Mouse (Mus musculus): ENCODE results near the gene Frem1. TPM values are rescaled to one million over a fixed set of nuclear protein-coding genes. Genes with fewer than 3 reads are reported as not detected.

Gene Frem1
- polyA plus RNA-seq, 1 experiment from 2014 or later, result 18.2 TPM

DNA sequence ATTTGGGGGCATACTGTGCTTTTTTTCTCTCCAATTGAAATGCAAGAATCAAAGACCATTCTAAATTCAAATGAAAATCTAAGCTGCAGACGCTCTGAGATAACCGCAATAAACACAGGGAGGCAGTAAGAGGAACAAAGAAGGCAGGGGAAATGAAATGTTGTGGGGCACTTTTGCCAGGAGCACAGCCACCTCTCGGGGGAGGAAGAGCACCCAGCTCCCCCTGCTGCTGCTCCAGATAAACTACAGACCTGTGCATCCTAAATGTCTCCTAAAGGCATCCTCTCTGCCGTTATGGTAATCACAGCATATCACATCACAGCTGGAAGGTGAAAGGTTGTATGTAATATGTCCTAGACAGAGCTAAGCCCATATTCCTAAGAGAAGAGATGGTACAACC is 98.1 kb downstream of the Frem1 start:
- ATAC-seq (replicated peaks; ENCODE audit: low FRiP score, low TSS enrichment, low read depth) (no peak), DNase-seq (ENCODE audit: low spot score) (no peak)
- no peak overlapping the region for H3K4me3 ChIP-seq (ENCODE audit: low read depth, low read length)
- no peak overlapping the region for H3K27ac ChIP-seq (ENCODE audit: low read depth)
- H3K27me3 ChIP-seq (replicated peaks; ENCODE audit: control insufficient read depth, insufficient read depth, low read length), result no peaks in the 10 kb centered on the region
- H3K4me1 ChIP-seq (replicated peaks; ENCODE audit: control insufficient read depth, insufficient read depth, low read length), result no peaks in the 10 kb centered on the region
- H3K36me3 ChIP-seq (ENCODE audit: control insufficient read depth, insufficient read depth, low read length), result peaks cover 29% of the 10 kb centered on the region
- no peak overlapping the region for H3K4me2 ChIP-seq (ENCODE audit: low read length)
- H3K9ac ChIP-seq (ENCODE audit: low read length), result no peak overlapping the region
- WGBS, result 73% methylated on average over 4 of the region's 4 CpGs
- H3K9me3 ChIP-seq (ENCODE audit: control insufficient read depth, low read length), result no peaks in the 10 kb centered on the region

DNA sequence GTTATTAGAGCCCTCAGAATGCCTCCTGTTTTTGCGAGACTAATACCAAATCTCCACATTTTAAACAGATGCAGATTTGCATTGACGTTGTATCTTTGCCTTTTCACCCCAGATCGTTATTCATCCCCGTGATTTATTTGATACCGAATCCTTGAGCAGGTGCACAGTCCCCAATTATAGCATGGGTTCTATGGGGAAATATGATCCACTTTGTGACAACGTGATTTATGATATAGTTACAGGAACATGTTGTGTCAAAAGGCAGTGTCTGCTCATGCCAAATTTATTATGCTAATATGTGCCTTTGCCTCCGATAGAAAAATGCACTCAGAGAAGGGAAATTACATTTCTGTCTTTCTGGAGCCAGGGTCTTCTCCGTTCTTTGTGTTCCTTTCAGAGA is 102.6 kb downstream of the Frem1 start:
- Histone ChIP-seq H3K4me3 (ENCODE audit: low read depth, low read length) (no peak overlapping the region), H3K9me3 (ENCODE audit: control insufficient read depth, low read length) (no peaks in the 10 kb centered on the region), H3K27ac (ENCODE audit: low read depth) (no peak overlapping the region), H3K36me3 (ENCODE audit: control insufficient read depth, insufficient read depth, low read length) (peaks cover 24% of the 10 kb centered on the region), H3K4me2 (ENCODE audit: low read length) (no peak overlapping the region), H3K9ac (ENCODE audit: low read length) (no peak overlapping the region), H3K27me3 (replicated peaks; ENCODE audit: control insufficient read depth, insufficient read depth, low read length) (no peaks in the 10 kb centered on the region), H3K4me1 (replicated peaks; ENCODE audit: control insufficient read depth, insufficient read depth, low read length) (no peaks in the 10 kb centered on the region)
- DNase-seq (ENCODE audit: low spot score) (no peak), ATAC-seq (replicated peaks; ENCODE audit: low FRiP score, low TSS enrichment, low read depth) (no peak)
- 82% methylated on average over 8 of the region's 8 CpGs for WGBS

DNA sequence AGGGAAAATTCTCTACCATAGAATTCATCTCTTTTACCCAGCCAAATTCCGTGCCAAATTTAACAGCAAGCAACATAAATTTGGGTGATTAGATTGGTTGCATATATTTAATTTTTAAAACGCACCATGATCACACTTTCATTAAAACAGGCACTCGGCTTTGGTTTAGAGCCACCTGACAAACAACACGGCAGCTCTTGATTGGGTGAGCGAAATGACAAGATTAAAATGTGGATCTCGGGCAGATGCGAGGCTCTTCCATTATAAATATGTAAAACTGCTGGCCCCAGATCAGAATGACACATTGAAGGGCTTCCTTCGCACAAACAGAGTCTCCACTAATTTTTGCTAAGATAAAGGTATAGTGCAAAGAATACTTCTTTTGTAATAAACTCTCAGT is 105.4 kb downstream of the Frem1 start:
- ATAC-seq (replicated peaks; ENCODE audit: low FRiP score, low TSS enrichment, low read depth), result no peak
- DNase-seq (ENCODE audit: low spot score), result no peak

DNA sequence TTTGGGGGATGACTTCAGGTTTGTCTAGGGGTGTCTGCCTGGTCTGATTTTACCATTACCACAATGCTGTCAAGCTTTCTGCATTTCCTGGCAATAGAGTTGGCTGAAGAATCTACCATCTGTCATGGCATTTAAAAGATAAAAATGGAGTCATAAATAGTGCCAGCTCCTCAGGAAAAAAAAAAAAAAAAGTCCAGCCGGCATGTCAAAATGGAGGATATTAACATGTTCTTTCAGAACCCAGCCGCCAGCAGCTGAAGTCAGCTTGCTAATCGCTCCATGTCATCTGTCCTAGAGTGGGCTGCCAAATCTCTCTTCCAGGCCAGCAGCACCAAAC is 105.9 kb downstream of the Frem1 start:
- WGBS, result 58% methylated on average over 3 of the region's 3 CpGs
- no peaks in the 10 kb centered on the region for H3K9me3 ChIP-seq (ENCODE audit: control insufficient read depth, low read length)
- peaks cover 20% of the 10 kb centered on the region for H3K36me3 ChIP-seq (ENCODE audit: control insufficient read depth, insufficient read depth, low read length)
- no peaks in the 10 kb centered on the region for H3K27me3 ChIP-seq (replicated peaks; ENCODE audit: control insufficient read depth, insufficient read depth, low read length)
- ATAC-seq (replicated peaks; ENCODE audit: low FRiP score, low TSS enrichment, low read depth) (no peak), DNase-seq (ENCODE audit: low spot score) (no peak)
- H3K4me1 ChIP-seq (replicated peaks; ENCODE audit: control insufficient read depth, insufficient read depth, low read length), result no peaks in the 10 kb centered on the region
- no peak overlapping the region for H3K9ac ChIP-seq (ENCODE audit: low read length)
- H3K27ac ChIP-seq (ENCODE audit: low read depth), result no peak overlapping the region
- H3K4me2 ChIP-seq (ENCODE audit: low read length), result no peak overlapping the region
- no peak overlapping the region for H3K4me3 ChIP-seq (ENCODE audit: low read depth, low read length)

More for the DNA sequence above, 105.4 kb downstream of the Frem1 start:
- Histone ChIP-seq H3K4me3 (ENCODE audit: low read depth, low read length) (no peak overlapping the region), H3K27ac (ENCODE audit: low read depth) (no peak overlapping the region), H3K27me3 (replicated peaks; ENCODE audit: control insufficient read depth, insufficient read depth, low read length) (no peaks in the 10 kb centered on the region), H3K4me2 (ENCODE audit: low read length) (no peak overlapping the region), H3K4me1 (replicated peaks; ENCODE audit: control insufficient read depth, insufficient read depth, low read length) (no peaks in the 10 kb centered on the region), H3K36me3 (ENCODE audit: control insufficient read depth, insufficient read depth, low read length) (peaks cover 21% of the 10 kb centered on the region), H3K9me3 (ENCODE audit: control insufficient read depth, low read length) (no peaks in the 10 kb centered on the region), H3K9ac (ENCODE audit: low read length) (no peak overlapping the region)
- WGBS, result 91% methylated on average over 8 of the region's 8 CpGs

DNA sequence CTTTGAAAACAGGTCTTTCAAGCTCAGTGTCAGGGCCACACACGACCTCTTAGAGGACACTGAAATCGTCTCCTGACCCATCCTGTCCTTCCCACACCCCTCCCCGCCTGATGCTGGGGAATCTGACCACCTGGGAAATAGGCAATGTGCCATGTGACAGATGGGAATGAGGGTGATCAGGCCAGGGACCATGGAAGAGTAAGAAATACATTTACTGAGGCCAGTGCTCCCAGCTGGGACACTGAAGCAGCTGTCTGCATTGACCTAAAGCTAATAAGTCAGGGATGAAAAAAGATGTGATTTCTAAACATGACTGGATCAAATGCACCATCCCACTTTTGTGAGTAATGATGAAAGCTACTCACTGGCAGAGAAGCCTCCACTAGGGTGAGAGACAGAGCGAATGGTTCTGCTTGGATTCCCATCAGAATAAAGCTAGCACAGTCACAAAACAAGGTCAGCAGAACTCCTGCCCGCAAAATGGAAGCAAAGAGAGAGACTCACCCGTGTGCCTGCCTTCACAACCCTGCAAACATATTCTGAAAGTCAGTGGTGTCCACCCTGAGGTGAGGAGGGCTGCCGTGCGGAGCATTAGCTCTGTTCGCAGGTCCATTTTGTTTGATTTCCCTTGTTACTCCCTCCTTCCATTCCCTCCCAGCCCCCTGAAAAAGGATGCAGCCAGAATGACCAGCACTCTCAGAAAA is 106.4 kb downstream of the Frem1 start:
- H3K9ac ChIP-seq (ENCODE audit: low read length), result no peak overlapping the region
- H3K4me1 ChIP-seq (replicated peaks; ENCODE audit: control insufficient read depth, insufficient read depth, low read length), result no peaks in the 10 kb centered on the region
- H3K27me3 ChIP-seq (replicated peaks; ENCODE audit: control insufficient read depth, insufficient read depth, low read length), result no peaks in the 10 kb centered on the region
- 84% methylated on average over 9 of the region's 9 CpGs for WGBS
- peaks cover 18% of the 10 kb centered on the region for H3K36me3 ChIP-seq (ENCODE audit: control insufficient read depth, insufficient read depth, low read length)
- no peak overlapping the region for H3K27ac ChIP-seq (ENCODE audit: low read depth)
- ATAC-seq (replicated peaks; ENCODE audit: low FRiP score, low TSS enrichment, low read depth) (no peak), DNase-seq (ENCODE audit: low spot score) (no peak)
- no peak overlapping the region for H3K4me3 ChIP-seq (ENCODE audit: low read depth, low read length)
- no peaks in the 10 kb centered on the region for H3K9me3 ChIP-seq (ENCODE audit: control insufficient read depth, low read length)
- no peak overlapping the region for H3K4me2 ChIP-seq (ENCODE audit: low read length)

DNA sequence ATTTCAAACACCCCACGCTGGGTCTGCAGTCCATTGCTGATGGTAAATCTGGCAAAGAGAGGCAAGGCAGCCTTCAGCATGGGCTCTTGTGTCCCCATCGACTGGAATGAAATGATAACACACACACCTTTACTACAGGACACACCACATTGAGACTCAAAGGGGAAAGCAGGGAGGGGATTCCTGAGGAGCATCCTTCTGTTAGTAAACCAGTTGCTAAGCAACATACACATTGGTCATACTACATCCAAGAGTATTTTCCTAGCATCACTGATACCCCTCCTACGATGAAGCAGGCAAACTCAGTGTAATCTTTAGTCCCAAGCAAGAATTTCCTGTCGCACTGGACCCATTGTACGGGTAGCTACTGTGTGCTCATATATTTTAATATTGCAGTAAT is 111.5 kb downstream of the Frem1 start:
- DNase-seq (ENCODE audit: low spot score), result no peak
- WGBS, result 90% methylated on average over 5 of the region's 5 CpGs
- ATAC-seq (replicated peaks; ENCODE audit: low FRiP score, low TSS enrichment, low read depth), result no peak
- Histone ChIP-seq H3K27me3 (replicated peaks; ENCODE audit: control insufficient read depth, insufficient read depth, low read length) (no peaks in the 10 kb centered on the region), H3K36me3 (ENCODE audit: control insufficient read depth, insufficient read depth, low read length) (peaks cover 14% of the 10 kb centered on the region), H3K27ac (ENCODE audit: low read depth) (no peak overlapping the region), H3K4me2 (ENCODE audit: low read length) (no peak overlapping the region), H3K9ac (ENCODE audit: low read length) (no peak overlapping the region), H3K4me1 (replicated peaks; ENCODE audit: control insufficient read depth, insufficient read depth, low read length) (no peaks in the 10 kb centered on the region), H3K4me3 (ENCODE audit: low read depth, low read length) (no peak overlapping the region), H3K9me3 (ENCODE audit: control insufficient read depth, low read length) (no peaks in the 10 kb centered on the region)

DNA sequence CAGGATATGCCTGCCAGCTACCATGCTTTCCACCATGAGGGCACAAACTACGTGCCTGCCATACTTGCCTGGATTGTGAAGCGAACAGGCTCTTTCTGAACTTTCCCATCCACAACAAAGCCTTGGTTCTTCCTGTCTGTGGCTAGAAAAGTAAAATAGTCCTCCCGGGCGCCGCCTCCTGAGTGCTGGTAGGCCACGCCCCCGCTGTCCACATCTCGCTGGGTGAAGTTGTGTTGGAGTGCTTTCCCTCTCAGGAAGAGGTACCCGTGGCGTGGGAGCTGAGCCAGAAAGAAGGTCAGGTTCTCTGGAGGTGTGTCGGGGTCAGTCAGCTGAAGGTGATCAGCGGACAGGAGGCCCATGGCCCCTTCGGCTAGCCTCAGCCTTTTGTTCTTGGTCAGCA is 111.9 kb downstream of the Frem1 start:
- 87% methylated on average over 13 of the region's 13 CpGs for WGBS
- H3K36me3 ChIP-seq (ENCODE audit: control insufficient read depth, insufficient read depth, low read length), result peaks cover 15% of the 10 kb centered on the region
- no peak overlapping the region for H3K4me3 ChIP-seq (ENCODE audit: low read depth, low read length)
- H3K9ac ChIP-seq (ENCODE audit: low read length), result no peak overlapping the region
- no peak overlapping the region for H3K4me2 ChIP-seq (ENCODE audit: low read length)
- ATAC-seq (replicated peaks; ENCODE audit: low FRiP score, low TSS enrichment, low read depth) (no peak), DNase-seq (ENCODE audit: low spot score) (no peak)
- H3K27ac ChIP-seq (ENCODE audit: low read depth), result no peak overlapping the region
- no peaks in the 10 kb centered on the region for H3K9me3 ChIP-seq (ENCODE audit: control insufficient read depth, low read length)
- H3K27me3 ChIP-seq (replicated peaks; ENCODE audit: control insufficient read depth, insufficient read depth, low read length), result no peaks in the 10 kb centered on the region
- no peaks in the 10 kb centered on the region for H3K4me1 ChIP-seq (replicated peaks; ENCODE audit: control insufficient read depth, insufficient read depth, low read length)

DNA sequence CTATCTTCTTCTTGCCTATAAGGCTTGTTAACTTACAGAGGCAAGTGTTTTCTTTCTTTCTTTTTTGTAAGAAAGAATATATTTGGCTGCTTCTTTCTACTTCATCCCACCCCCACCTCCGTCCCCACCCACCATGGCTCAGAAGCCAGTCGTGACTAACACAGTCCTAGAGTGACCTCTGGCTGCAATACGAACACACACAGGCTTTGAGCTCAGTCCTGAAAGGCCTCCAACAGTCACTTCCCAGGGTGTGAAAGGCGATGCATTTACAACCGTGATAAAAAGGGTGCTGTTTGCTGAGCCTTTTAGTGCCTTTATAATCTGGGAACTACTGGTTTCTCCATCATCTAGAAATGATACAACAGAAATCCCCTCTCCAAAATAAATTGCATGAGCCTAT is 117.8 kb downstream of the Frem1 start:
- 24% methylated on average over 5 of the region's 5 CpGs for WGBS
- DNase-seq (ENCODE audit: low spot score) (no peak), ATAC-seq (replicated peaks; ENCODE audit: low FRiP score, low TSS enrichment, low read depth) (peak; percentile 87)
- Histone ChIP-seq H3K27ac (ENCODE audit: low read depth) (no peak overlapping the region), H3K4me2 (ENCODE audit: low read length) (no peak overlapping the region), H3K36me3 (ENCODE audit: control insufficient read depth, insufficient read depth, low read length) (peaks cover 6% of the 10 kb centered on the region; the same call in 1 of the 2 replicates), H3K4me1 (replicated peaks; ENCODE audit: control insufficient read depth, insufficient read depth, low read length) (no peaks in the 10 kb centered on the region), H3K9ac (ENCODE audit: low read length) (no peak overlapping the region), H3K4me3 (ENCODE audit: low read depth, low read length) (no peak overlapping the region), H3K9me3 (ENCODE audit: control insufficient read depth, low read length) (no peaks in the 10 kb centered on the region), H3K27me3 (replicated peaks; ENCODE audit: control insufficient read depth, insufficient read depth, low read length) (no peaks in the 10 kb centered on the region)

DNA sequence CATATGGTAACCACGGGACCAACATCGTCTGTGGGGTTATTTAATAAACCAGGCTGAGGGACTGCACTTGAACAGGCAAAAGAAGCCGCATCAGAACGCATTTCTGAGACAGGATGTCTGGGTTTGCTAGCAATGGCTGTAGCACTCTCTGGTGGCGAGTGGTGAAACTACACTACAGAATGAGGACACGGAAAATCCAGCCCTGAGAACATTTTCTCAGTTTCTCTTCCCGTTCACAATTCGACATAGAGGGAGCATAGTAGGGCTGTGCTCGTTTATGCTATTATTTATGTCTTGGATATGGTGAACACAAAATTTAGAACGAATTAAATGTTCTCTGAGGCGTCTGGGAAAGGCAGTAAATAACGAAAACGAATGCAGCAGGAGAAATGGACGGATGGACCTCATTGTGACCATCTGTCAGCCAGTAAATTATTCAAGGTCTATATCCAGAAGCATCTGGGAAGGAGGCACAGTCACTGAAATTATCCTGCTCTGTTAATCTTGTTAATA is 118.4 kb downstream of the Frem1 start:
- Histone ChIP-seq H3K9ac (ENCODE audit: low read length) (no peak overlapping the region), H3K4me1 (replicated peaks; ENCODE audit: control insufficient read depth, insufficient read depth, low read length) (no peaks in the 10 kb centered on the region), H3K9me3 (ENCODE audit: control insufficient read depth, low read length) (no peaks in the 10 kb centered on the region), H3K36me3 (ENCODE audit: control insufficient read depth, insufficient read depth, low read length) (peaks cover 6% of the 10 kb centered on the region; the same call in 1 of the 2 replicates), H3K27me3 (replicated peaks; ENCODE audit: control insufficient read depth, insufficient read depth, low read length) (no peaks in the 10 kb centered on the region), H3K4me3 (ENCODE audit: low read depth, low read length) (0 out of 2 replicates have a peak overlapping the region, but pooled peaks have one; percentile 4), H3K27ac (ENCODE audit: low read depth) (no peak overlapping the region), H3K4me2 (ENCODE audit: low read length) (peak overlapping the region; percentile 27)
- peak; percentile 88 for DNase-seq (ENCODE audit: low spot score)
- ATAC-seq (replicated peaks; ENCODE audit: low FRiP score, low TSS enrichment, low read depth), result 0 out of 2 replicates have a peak, but pooled peaks have one; percentile 57
- 18% methylated on average over 14 of the region's 14 CpGs for WGBS

Measured in intestine, embryonic 14.5 days (tissue).